Mouse (Mus musculus) mouse embryonic stem cell (cell line): ENCODE results near the gene Hivep2.

Source experiments
- in situ Hi-C, 2 experiments: fragments of 300-500 bp; cut with MboI; formaldehyde crosslinking; loops; 1 replicate in 1 of 2; 3 replicates in 1 of 2; pipeline ENCODE4 v1.14.3; 2019 to 2020; ENCODE audit warnings: low sequenced_read_pairs in 2 of 2, low pct_unique_long_range_greater_than_20kb in 1 of 2, mixed read lengths in 1 of 2; ENCODE audit not compliant: unreplicated experiment in 1 of 2

Hivep2 gene

GRCm38 (mm10) chr10:14016287-14016970 lies 50.6 kb downstream of the Hivep2 start:
- in situ Hi-C loops, result no loop called here

GRCm38 (mm10) chr10:14017338-14017737 lies 51.5 kb downstream of the Hivep2 start:
- in situ Hi-C loops, result no loop called here

DNA sequence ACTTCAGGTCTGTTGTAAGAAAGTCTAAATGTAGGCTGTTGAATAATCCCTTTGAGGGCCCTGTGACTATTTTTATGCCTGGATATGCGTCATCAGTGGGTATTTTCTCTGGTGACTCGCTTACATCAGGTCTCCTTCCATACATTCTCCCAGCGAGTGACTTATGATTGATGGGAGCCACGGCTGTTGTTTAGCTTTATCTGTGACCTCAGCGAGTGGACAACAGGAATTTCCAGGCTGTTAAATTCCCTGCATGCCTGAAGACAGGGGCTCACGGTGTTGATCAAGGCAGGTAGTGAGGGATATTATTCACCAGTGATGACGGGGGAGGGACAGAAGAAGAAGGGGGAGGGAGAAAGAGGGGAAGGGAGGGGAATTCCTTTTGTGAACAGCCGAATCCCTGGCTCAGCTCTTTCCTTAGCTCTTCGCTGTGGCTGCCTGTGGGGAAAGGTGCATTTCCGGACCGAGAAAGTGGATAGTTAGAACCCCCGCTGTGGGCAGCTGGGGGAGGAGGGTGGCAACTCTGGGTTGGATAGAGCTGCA lies 52.0 kb downstream of the Hivep2 start:
- in situ Hi-C loops, result no loop called here

- in situ Hi-C loops, result no loop called here
These were observed 52.8 kb downstream of the Hivep2 start for GRCm38 (mm10) chr10:14018672-14019071.

- in situ Hi-C loops, result no loop called here
These were observed 53.3 kb downstream of the Hivep2 start for GRCm38 (mm10) chr10:14019198-14019597.

- in situ Hi-C loops, result no loop called here
These were observed 54.4 kb downstream of the Hivep2 start for GRCm38 (mm10) chr10:14020253-14020652.

DNA sequence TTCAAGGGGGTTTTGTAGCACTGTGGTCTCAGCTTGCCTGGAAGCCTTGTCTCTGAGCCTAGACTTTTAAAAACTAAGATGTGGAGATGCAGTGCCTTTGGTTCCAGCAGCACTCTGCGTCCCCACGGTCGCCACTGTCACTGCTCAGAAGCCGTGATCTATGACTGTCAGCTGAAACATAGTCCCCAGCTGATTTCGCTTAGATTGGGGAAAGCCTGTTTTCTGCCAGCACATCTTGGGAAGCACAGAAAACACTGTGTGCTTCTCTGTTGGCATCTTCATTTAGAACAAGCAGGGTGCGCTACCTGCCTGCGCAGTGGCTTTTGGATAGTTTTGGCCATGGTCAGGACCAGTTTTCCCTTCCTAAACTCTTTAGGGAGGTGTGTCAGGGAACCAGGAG lies 59.1 kb downstream of the Hivep2 start:
- in situ Hi-C loops, result no loop called here

DNA sequence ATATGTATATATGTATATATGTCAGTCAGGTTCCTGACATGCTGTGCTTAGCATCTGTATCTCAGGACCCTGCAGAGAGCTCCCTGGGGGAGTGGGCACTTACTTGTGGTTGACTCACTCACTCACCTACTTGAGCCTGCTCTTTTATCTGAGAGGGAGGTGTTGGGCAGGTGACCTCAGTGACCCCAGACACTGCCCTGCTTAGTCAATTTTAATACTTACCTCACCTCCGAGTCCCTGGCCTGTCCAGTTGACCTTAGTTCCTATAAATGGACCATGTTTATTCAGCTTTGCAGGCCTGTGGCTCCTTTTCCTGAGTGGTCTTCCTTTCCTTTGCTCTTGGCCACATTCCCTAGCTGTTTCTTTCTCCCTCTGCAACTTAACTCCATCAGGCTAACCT lies 61.9 kb downstream of the Hivep2 start:
- in situ Hi-C loops, result no loop called here

DNA sequence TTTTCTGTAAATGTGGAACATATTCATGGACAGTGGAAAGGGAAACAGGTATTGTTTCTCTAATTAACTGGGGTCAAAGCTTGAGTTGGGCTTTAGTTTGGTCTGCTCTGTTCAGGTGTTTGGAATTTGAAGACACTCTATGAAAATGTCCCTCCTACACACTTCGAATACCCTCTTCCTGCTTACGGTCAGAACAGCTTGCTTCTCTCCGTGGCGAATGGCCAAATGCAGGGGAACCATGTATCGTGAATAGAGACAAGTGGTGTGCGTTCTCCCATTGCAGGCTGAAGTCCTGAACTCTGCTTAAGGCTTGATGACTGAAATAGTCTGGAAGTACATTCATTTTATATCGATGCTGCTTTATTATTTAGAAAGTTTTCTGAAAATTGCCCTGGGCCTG lies 63.1 kb downstream of the Hivep2 start:
- in situ Hi-C loops, result no loop called here

DNA sequence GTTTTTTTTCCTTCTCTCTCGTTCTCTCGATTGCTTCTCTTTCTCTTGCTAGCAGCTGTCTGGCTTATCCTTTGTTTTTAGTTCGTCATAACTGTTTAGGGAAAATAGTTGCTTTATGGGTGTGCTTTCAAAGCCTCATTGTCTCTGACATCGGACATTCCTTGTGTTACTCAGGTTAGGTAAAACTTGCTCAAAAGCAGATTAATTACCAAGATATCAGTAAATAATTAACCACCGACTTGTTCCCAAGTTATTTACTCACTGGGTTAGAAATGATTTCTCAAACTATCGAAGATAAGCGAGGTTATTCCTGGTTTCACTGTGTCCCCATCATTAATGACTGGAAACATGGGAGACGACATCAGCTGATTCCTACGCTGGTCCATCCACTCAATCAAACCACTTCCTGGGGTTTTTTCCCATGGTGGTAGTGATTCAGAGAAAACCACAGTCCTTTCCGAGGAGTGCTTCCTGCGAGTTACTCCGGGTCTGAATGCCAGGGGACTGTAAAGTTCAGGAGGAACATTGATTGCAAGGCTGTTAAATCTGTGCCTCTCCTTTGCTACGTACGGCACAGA lies 64.7 kb downstream of the Hivep2 start:
- in situ Hi-C loops, result no loop called here

- in situ Hi-C loops, result no loop called here
These were observed 66.7 kb downstream of the Hivep2 start for GRCm38 (mm10) chr10:14032532-14032931.

GRCm38 (mm10) chr10:14034046-14034445 lies 68.2 kb downstream of the Hivep2 start:
- in situ Hi-C loops, result no loop called here

- in situ Hi-C loops, result no loop called here
These were observed 68.9 kb downstream of the Hivep2 start for GRCm38 (mm10) chr10:14034790-14035189.

DNA sequence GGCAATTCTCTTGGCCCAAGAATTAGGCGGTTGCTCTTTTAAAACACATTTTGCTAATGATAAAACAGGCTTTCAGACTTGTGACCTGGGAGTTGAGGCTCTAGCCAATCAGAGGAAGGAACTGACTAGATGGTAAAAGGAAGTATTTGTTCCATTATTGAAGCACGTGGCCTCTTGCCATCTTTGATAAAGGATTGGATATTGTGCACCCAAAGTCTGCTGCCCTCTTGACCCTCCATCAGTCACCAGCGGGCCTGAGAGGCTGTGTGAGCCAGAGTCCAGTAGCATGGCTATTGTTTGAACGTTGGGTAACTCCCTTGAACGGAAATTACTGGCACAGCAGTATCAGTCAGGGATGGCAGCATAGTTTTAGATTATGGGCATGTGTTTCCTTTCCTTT lies 69.7 kb downstream of the Hivep2 start:
- in situ Hi-C loops, result no loop called here

DNA sequence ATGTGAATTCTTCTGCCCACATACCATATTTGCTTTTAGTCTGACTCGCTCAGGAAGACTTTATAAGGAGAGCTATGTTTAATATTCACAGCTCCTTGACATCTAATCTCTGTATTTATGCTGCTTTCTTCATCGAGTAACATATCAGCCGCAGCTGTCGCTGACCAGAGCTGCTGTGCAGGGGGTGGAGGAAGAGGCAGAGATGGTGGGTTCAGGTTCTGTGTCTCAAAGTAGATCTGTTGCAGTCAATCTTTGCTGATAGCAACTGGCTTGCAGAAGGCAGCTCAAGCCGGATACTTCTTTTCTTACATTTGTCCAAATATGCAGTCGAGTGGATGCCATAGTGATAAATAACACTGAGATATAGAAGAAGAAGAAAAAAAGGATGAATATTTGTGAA lies 70.6 kb downstream of the Hivep2 start:
- in situ Hi-C loops, result no loop called here

GRCm38 (mm10) chr10:14037977-14038489 lies 72.2 kb downstream of the Hivep2 start:
- in situ Hi-C loops, result no loop called here

GRCm38 (mm10) chr10:14040716-14041470 lies 75.0 kb downstream of the Hivep2 start:
- in situ Hi-C loops, result no loop called here

DNA sequence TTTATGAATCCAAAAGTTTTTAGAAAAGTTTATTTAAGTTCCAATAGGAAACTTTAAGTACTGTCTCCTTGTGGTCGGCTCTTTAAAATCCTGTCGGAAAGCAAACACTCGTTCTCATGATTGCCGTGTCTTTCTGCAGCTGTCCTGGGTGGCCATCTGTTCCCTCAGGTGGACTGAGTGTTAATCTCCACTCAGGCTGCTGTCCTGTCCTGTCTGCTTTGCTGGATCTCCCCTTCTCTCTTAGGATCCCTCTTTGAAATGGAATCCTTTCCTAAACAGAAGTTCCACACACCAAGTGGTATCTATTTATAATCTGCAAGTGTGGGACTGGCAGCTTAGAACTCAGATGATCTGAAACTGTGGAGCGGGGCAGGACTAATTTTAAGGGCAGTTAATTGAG lies 75.7 kb downstream of the Hivep2 start:
- in situ Hi-C loops, result no loop called here
